Mouse (Mus musculus) limb, embryonic 13.5 days (tissue): ENCODE data around the gene Sfn. TPM values are rescaled to one million over a fixed set of nuclear protein-coding genes. Genes with fewer than 3 reads are reported as not detected.

Source experiments
- ATAC-seq: fragments of 200-750 bp; cut with Nextera tagmentation; 2 replicates; pipeline ENCODE4 v1.8.0; 2017; ENCODE audit warnings: low read depth, moderate number of reproducible peaks, moderate TSS enrichment; ENCODE audit not compliant: low FRiP score
- H3K27ac ChIP-seq: fragments of 300-500 bp; sonication (generic); 2 replicates; pipeline ENCODE4 v1.5.1; 2015; ENCODE audit warnings: inconsistent platforms, mild to moderate bottlenecking, moderate library complexity
- H3K27me3 ChIP-seq: fragments of 300-500 bp; sonication (generic); 2 replicates; pipeline ENCODE4 v1.6.1; 2015; ENCODE audit warnings: mild to moderate bottlenecking, inconsistent platforms
- H3K36me3 ChIP-seq: fragments of 300-500 bp; sonication (generic); 2 replicates; pipeline ENCODE4 v1.6.1; 2015; ENCODE audit warnings: inconsistent platforms, mild to moderate bottlenecking, moderate library complexity
- H3K4me1 ChIP-seq: fragments of 300-500 bp; sonication (generic); 2 replicates; pipeline ENCODE4 v1.6.1; 2015; ENCODE audit warnings: inconsistent platforms
- H3K4me2 ChIP-seq: fragments of 300-500 bp; sonication (generic); replicated peaks from 2 replicates; pipeline ENCODE4 v1.6.1; 2015; ENCODE audit warnings: inconsistent platforms, mild to moderate bottlenecking, moderate library complexity
- H3K4me3 ChIP-seq: fragments of 300-500 bp; sonication (generic); 2 replicates; pipeline ENCODE4 v1.5.1; 2015; ENCODE audit warnings: moderate library complexity, mild to moderate bottlenecking, inconsistent platforms
- H3K9ac ChIP-seq: fragments of 300-500 bp; sonication (generic); 2 replicates; pipeline ENCODE4 v1.6.1; 2015; ENCODE audit warnings: mild to moderate bottlenecking, inconsistent platforms
- H3K9me3 ChIP-seq: fragments of 300-500 bp; sonication (generic); 2 replicates; pipeline ENCODE4 v1.6.1; 2016; ENCODE audit warnings: inconsistent platforms
- WGBS: fragments of 180-500 bp; shearing (Covaris S2); methylation state at CpG from one replicate; pipeline ENCODE4 v1.1.7; 2015; 5-methylcytosine and 5-hydroxymethylcytosine counted together
- polyA plus RNA-seq: library from polyadenylated mRNA; unstranded; fragments of >200 nt; fragmentation: Nextera tagmentation; extraction: Ambion mirVana; gene quantifications from 2 replicates; pipeline ENCODE4 v1.2.1, GENCODE M21; 2015

Sfn gene
- polyA plus RNA-seq, 1 experiment from 2014 or later, result 81.3 TPM

DNA sequence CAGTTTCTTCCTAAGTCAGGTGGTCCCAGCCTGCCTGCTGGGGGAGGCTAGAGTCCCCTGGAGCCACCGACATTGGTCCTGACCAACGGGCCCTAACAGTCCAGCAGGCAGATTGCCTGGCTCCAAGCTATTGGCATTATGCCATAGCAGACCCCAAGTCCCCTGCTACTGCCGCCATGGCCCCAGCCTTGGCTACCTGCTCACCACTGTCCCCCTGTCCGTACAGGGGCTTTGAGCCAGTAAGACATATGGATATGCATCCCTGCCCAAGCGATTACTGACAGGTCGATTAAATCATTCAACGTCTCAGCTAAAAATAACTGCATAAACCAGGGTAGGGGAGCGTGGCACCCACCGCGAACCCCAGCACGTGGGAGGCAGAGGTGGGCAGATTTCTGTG lies 16.0 kb upstream of the Sfn start:
- H3K27ac ChIP-seq, result no peak overlapping the region
- H3K9ac ChIP-seq, result no peak overlapping the region
- no peaks in the 10 kb centered on the region for H3K27me3 ChIP-seq
- no peak for ATAC-seq
- H3K4me2 ChIP-seq, result no peak overlapping the region
- 93% methylated on average over 11 of the region's 11 CpGs for WGBS
- no peaks in the 10 kb centered on the region for H3K9me3 ChIP-seq
- peaks cover 87% of the 10 kb centered on the region for H3K36me3 ChIP-seq
- no peaks in the 10 kb centered on the region for H3K4me1 ChIP-seq
- no peak overlapping the region for H3K4me3 ChIP-seq

DNA sequence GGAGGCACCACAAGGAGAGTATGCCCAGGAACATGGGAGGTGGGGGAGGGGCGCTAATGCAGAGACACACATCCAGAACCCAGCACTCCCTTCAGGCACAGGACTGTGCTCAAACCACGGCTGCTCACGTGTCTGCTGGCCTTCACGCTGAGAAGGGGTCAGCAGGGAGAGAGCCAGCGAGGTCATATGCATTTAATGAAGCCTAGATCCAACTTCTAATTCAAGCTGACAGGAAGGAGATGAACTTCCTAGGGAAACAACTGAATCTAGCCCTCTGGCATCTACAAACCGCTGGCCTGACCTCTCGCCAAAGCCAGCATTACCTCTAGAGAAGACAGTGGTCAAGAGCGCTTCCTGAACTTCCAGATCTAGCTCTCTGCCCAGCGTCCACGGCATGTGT lies 13.4 kb upstream of the Sfn start:
- H3K9me3 ChIP-seq, result peaks cover 8% of the 10 kb centered on the region; the same call in 1 of the 2 replicates
- ATAC-seq, result no peak
- H3K9ac ChIP-seq, result no peak overlapping the region
- peaks cover 90% of the 10 kb centered on the region for H3K36me3 ChIP-seq
- 79% methylated on average over 10 of the region's 10 CpGs for whole genome bisulfite sequencing
- H3K4me2 ChIP-seq, result no peak overlapping the region
- no peak overlapping the region for H3K27ac ChIP-seq
- H3K4me1 ChIP-seq, result no peaks in the 10 kb centered on the region
- no peak overlapping the region for H3K4me3 ChIP-seq
- no peaks in the 10 kb centered on the region for H3K27me3 ChIP-seq

DNA sequence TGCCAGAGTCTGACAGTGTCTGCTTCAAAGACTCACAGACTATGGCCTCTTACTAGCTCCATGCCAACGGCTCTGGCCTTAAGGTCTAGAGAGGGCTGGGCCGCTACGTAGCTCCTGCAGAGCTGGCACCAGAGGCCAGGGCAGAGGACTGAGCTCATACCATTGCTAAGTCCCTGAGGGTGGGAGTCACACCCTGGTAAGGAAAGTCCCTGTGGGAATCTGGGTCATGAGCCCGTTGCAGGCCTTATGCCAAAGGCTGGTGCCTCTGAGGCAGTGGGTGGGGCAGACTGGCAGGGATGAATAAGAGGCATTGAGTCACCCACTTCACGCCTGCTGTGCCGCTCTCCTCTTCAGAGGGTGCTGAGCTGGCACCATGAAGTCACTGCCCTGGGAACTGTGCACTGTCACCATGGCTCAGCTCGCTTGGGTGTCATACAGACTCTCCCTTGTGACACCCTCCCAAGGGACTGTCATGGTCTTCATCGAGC lies 12.3 kb upstream of the Sfn start:
- no peak overlapping the region for H3K4me3 ChIP-seq
- 81% methylated on average over 8 of the region's 8 CpGs for WGBS
- H3K27me3 ChIP-seq, result no peaks in the 10 kb centered on the region
- ATAC-seq, result no peak
- H3K9ac ChIP-seq, result no peak overlapping the region
- no peak overlapping the region for H3K27ac ChIP-seq
- H3K36me3 ChIP-seq, result peaks cover 90% of the 10 kb centered on the region
- H3K4me1 ChIP-seq, result no peaks in the 10 kb centered on the region
- no peak overlapping the region for H3K4me2 ChIP-seq
- peaks cover 8% of the 10 kb centered on the region; the same call in 1 of the 2 replicates for H3K9me3 ChIP-seq

GRCm38 (mm10) chr4:133613867-133614266 lies 11.9 kb upstream of the Sfn start:
- Histone ChIP-seq H3K4me2 (no peak overlapping the region), H3K4me3 (no peak overlapping the region), H3K27me3 (no peaks in the 10 kb centered on the region), H3K36me3 (peaks cover 90% of the 10 kb centered on the region), H3K27ac (no peak overlapping the region), H3K4me1 (no peaks in the 10 kb centered on the region), H3K9ac (no peak overlapping the region), H3K9me3 (peaks cover 8% of the 10 kb centered on the region; the same call in 1 of the 2 replicates)
- no peak for ATAC-seq
- WGBS, result 88% methylated on average over 4 of the region's 4 CpGs

DNA sequence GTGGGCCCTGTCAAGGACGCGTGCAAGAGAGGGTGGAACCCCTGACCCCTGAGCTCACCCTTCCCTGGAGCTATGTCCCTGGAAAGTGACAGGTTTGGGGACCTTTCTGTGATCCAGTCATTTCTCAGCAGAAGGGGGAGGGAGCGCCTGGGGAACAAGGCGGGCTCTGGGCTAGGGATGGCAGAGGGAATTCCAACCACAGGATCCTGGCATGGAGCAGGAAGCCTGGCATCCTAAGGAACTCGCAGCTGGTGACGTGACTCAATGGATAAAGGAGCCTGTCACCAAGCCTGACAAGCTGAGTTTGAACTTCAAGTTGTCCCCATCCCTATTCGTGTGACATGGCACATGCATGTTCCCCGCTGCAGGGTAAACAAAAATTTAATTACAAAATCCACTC lies 11.1 kb upstream of the Sfn start:
- H3K4me3 ChIP-seq, result no peak overlapping the region
- peaks cover 8% of the 10 kb centered on the region; the same call in 1 of the 2 replicates for H3K9me3 ChIP-seq
- 94% methylated on average over 8 of the region's 8 CpGs for WGBS
- H3K27me3 ChIP-seq, result no peaks in the 10 kb centered on the region
- no peak overlapping the region for H3K27ac ChIP-seq
- H3K4me2 ChIP-seq, result no peak overlapping the region
- peaks cover 94% of the 10 kb centered on the region for H3K36me3 ChIP-seq
- H3K4me1 ChIP-seq, result no peaks in the 10 kb centered on the region
- ATAC-seq, result no peak
- H3K9ac ChIP-seq, result no peak overlapping the region

- peaks cover 94% of the 10 kb centered on the region for H3K36me3 ChIP-seq
- no peak for ATAC-seq
These were observed 10.4 kb upstream of the Sfn start for GRCm38 (mm10) chr4:133612416-133612815.

GRCm38 (mm10) chr4:133611815-133612214 lies 9.8 kb upstream of the Sfn start:
- H3K27me3 ChIP-seq, result no peaks in the 10 kb centered on the region
- no peak for ATAC-seq
- H3K9me3 ChIP-seq, result peaks cover 8% of the 10 kb centered on the region; the same call in 1 of the 2 replicates
- H3K4me2 ChIP-seq, result no peak overlapping the region
- peaks cover 94% of the 10 kb centered on the region for H3K36me3 ChIP-seq
- H3K9ac ChIP-seq, result no peak overlapping the region
- no peak overlapping the region for H3K4me3 ChIP-seq
- H3K4me1 ChIP-seq, result no peaks in the 10 kb centered on the region
- WGBS, result 95% methylated on average over 5 of the region's 5 CpGs
- no peak overlapping the region for H3K27ac ChIP-seq

More at GRCm38 (mm10) chr4:133612416-133612815, 10.4 kb upstream of the Sfn start:
- 97% methylated on average over 7 of the region's 7 CpGs for WGBS
- H3K9me3 ChIP-seq, result peaks cover 8% of the 10 kb centered on the region; the same call in 1 of the 2 replicates
- no peaks in the 10 kb centered on the region for H3K4me1 ChIP-seq
- H3K27me3 ChIP-seq, result no peaks in the 10 kb centered on the region
- H3K4me3 ChIP-seq, result no peak overlapping the region
- no peak overlapping the region for H3K9ac ChIP-seq
- H3K4me2 ChIP-seq, result no peak overlapping the region
- H3K27ac ChIP-seq, result no peak overlapping the region

GRCm38 (mm10) chr4:133609719-133610118 lies 7.8 kb upstream of the Sfn start:
- no peak overlapping the region for H3K4me2 ChIP-seq
- ATAC-seq, result peak; percentile 42; the same call in 1 of the 2 replicates
- no peak overlapping the region for H3K4me3 ChIP-seq
- no peaks in the 10 kb centered on the region for H3K27me3 ChIP-seq
- H3K4me1 ChIP-seq, result peaks cover 2% of the 10 kb centered on the region; the same call in 1 of the 2 replicates
- WGBS, result 18% methylated on average over 6 of the region's 6 CpGs
- no peak overlapping the region for H3K27ac ChIP-seq
- peaks cover 96% of the 10 kb centered on the region for H3K36me3 ChIP-seq
- H3K9ac ChIP-seq, result no peak overlapping the region
- H3K9me3 ChIP-seq, result peaks cover 8% of the 10 kb centered on the region; the same call in 1 of the 2 replicates

GRCm38 (mm10) chr4:133607284-133607683 lies 5.3 kb upstream of the Sfn start:
- Histone ChIP-seq H3K4me1 (peaks cover 2% of the 10 kb centered on the region; the same call in 1 of the 2 replicates), H3K27ac (no peak overlapping the region), H3K9me3 (peaks cover 4% of the 10 kb centered on the region; the same call in 1 of the 2 replicates), H3K4me3 (no peak overlapping the region), H3K4me2 (no peak overlapping the region), H3K36me3 (peaks cover 87% of the 10 kb centered on the region), H3K27me3 (peaks cover 15% of the 10 kb centered on the region), H3K9ac (no peak overlapping the region)
- WGBS, result 67% methylated on average over 10 of the region's 10 CpGs
- ATAC-seq, result no peak

DNA sequence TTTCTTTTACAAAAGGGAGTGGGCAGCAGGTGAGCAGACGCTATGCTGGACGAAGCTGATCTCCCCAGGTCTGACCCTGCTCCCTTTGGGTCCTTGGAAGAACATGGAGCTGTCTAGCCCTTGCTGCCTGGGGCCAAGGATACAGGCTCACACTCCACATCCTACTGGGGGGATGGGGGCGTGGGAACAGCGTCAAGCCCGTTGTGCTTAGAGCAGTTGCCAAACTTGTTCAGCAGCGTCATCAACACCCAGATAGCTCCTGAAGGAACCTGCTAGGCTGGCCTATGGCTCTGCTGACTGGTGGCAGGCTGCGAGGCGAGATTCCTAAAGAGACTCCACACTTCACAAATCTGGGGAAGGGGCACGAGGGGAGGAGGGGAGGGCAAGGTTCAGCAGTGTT lies 3.4 kb upstream of the Sfn start:
- H3K27me3 ChIP-seq, result peaks cover 31% of the 10 kb centered on the region
- H3K4me2 ChIP-seq, result no peak overlapping the region
- H3K27ac ChIP-seq, result peak overlapping the region; percentile 48; the same call in 1 of the 2 replicates
- peaks cover 67% of the 10 kb centered on the region for H3K36me3 ChIP-seq
- ATAC-seq, result no peak
- no peak overlapping the region for H3K4me3 ChIP-seq
- H3K9me3 ChIP-seq, result no peaks in the 10 kb centered on the region
- H3K9ac ChIP-seq, result no peak overlapping the region
- 60% methylated on average over 9 of the region's 9 CpGs for WGBS
- peaks cover 10% of the 10 kb centered on the region for H3K4me1 ChIP-seq

DNA sequence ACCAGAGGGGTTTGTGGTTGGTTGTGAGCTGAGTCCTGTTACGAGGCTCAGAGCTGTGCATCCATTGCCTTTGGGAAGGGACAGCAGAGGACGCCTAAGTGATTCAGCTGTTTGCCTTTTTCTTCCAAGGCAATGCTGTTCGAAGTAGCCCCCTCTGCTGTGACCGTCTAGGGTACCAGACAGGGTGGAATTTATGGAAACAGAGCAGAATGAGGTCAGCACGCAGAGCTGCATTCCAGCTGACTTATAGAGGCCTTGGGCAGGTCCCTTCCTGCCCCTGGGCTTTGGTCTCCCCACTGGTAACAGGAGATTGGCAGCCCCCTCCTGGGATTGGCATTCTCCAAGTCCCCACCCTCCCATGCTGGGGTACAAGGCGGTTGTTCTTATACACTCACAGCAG lies 2.9 kb upstream of the Sfn start:
- ATAC-seq, result no peak
- H3K27ac ChIP-seq, result no peak overlapping the region; the same call in 1 of the 2 replicates
- H3K9ac ChIP-seq, result no peak overlapping the region
- H3K27me3 ChIP-seq, result peaks cover 36% of the 10 kb centered on the region
- H3K4me3 ChIP-seq, result no peak overlapping the region
- no peak overlapping the region for H3K4me2 ChIP-seq
- peaks cover 62% of the 10 kb centered on the region for H3K36me3 ChIP-seq
- no peaks in the 10 kb centered on the region for H3K9me3 ChIP-seq
- peaks cover 14% of the 10 kb centered on the region for H3K4me1 ChIP-seq
- WGBS, result 62% methylated on average over 6 of the region's 6 CpGs

DNA sequence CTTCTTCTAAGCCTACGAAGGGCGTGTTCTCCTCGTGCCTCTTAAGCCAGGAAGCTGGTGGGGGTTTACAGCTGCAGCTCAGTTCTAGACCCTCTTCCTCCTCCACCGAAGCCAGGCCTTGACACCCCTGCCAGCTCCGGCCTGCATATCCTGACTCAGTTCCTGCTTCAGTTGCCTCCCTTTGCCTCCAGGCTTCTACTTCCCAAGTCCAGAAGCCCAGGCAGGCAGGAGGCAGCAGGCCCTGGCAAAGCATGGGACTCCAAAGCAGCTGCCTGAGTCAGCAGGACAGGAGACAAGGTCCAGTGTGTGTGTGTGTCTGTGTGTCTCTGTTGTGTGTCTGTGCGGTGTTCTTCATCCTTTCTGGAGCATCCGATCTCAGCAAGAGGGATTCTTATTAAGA lies 2.2 kb upstream of the Sfn start:
- ATAC-seq, result no peak
- Histone ChIP-seq H3K9me3 (no peaks in the 10 kb centered on the region), H3K9ac (no peak overlapping the region), H3K27me3 (peaks cover 43% of the 10 kb centered on the region), H3K4me1 (peaks cover 16% of the 10 kb centered on the region), H3K36me3 (peaks cover 56% of the 10 kb centered on the region), H3K4me3 (no peak overlapping the region), H3K4me2 (no peak overlapping the region), H3K27ac (no peak overlapping the region)
- 81% methylated on average over 7 of the region's 7 CpGs for WGBS

DNA sequence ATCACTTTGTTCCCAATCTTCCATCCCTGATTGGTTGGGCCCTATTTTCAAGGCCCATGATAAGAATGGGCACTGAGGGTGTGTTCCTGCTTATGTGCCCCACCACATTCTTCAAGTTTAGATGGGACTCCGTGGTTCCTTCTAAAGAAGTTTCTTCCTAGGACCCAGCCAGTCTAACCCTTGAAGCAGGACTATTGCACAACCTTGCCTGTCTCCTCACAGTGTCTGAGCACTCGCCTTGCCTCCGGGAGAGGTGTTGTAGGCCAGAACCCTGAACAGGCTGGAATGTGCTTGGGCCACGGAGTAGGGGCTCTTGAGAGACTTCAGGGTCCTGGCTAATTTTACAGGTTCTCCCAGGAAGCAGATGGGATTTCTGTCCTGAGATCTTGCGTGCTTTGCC lies 1.1 kb upstream of the Sfn start:
- peaks cover 54% of the 10 kb centered on the region for H3K27me3 ChIP-seq
- H3K27ac ChIP-seq, result no peak overlapping the region
- H3K36me3 ChIP-seq, result peaks cover 48% of the 10 kb centered on the region
- H3K9me3 ChIP-seq, result no peaks in the 10 kb centered on the region
- no peak overlapping the region for H3K4me3 ChIP-seq
- WGBS, result 79% methylated on average over 5 of the region's 5 CpGs
- H3K4me2 ChIP-seq, result no peak overlapping the region
- no peak overlapping the region for H3K9ac ChIP-seq
- no peak for ATAC-seq
- H3K4me1 ChIP-seq, result peaks cover 21% of the 10 kb centered on the region
